Mouse (Mus musculus) heart, postnatal 0 days (tissue): ENCODE results near the gene Nav2. TPM values are rescaled to one million over a fixed set of nuclear protein-coding genes. Genes with fewer than 3 reads are reported as not detected.
A peak's percentile ranks its signal among the peaks of the same experiment; 100 is the strongest.

ENCODE experiments used
- ATAC-seq: fragments of 200-750 bp; cut with Nextera tagmentation; 2 replicates; pipeline ENCODE4 v1.8.0; 2017; ENCODE audit warnings: low read depth, moderate number of reproducible peaks, moderate library complexity; ENCODE audit not compliant: insufficient read depth
- DNase-seq: peaks from one replicate; pipeline ENCODE4 v3.0.0-alpha.2; 2016; ENCODE audit warnings: low spot score
- H3K27ac ChIP-seq: fragments of 300-500 bp; sonication (generic); 2 replicates; pipeline ENCODE4 v1.5.1; 2014; ENCODE audit warnings: low read depth, mild to moderate bottlenecking
- H3K27me3 ChIP-seq: fragments of 300-500 bp; sonication (generic); 2 replicates; pipeline ENCODE4 v1.6.1; 2014; ENCODE audit warnings: low read length, mixed read lengths; ENCODE audit not compliant: control insufficient read depth, insufficient read depth
- H3K36me3 ChIP-seq: fragments of 300-500 bp; sonication (generic); replicated peaks from 2 replicates; pipeline ENCODE4 v1.6.1; 2014; ENCODE audit warnings: low read length, mixed read lengths; ENCODE audit not compliant: control insufficient read depth, insufficient read depth
- H3K4me1 ChIP-seq: fragments of 300-500 bp; sonication (generic); 2 replicates; pipeline ENCODE4 v1.6.1; 2014; ENCODE audit warnings: antibody characterized with exemption; ENCODE audit not compliant: control insufficient read depth, insufficient read depth
- H3K4me2 ChIP-seq: fragments of 300-500 bp; sonication (generic); 2 replicates; pipeline ENCODE4 v1.6.1; 2014; ENCODE audit warnings: low read depth, mild to moderate bottlenecking, low read length, moderate library complexity
- H3K4me3 ChIP-seq: fragments of 300-500 bp; sonication (generic); 2 replicates; pipeline ENCODE4 v1.5.1; 2014; ENCODE audit warnings: low read depth, low read length
- H3K9ac ChIP-seq: fragments of 300-500 bp; sonication (generic); replicated peaks from 2 replicates; pipeline ENCODE4 v1.6.1; 2014; ENCODE audit warnings: low read depth, low read length, mixed read lengths
- H3K9me3 ChIP-seq: fragments of 300-500 bp; sonication (generic); replicated peaks from 2 replicates; pipeline ENCODE4 v1.6.1; 2016; ENCODE audit warnings: low read length; ENCODE audit not compliant: control insufficient read depth
- CTCF ChIP-seq: IDR thresholded peaks from 2 replicates; pipeline ENCODE4 v1.5.1; 2016; ENCODE audit warnings: antibody characterized with exemption, control low read depth, low read depth
- EP300 ChIP-seq: IDR thresholded peaks from 2 replicates; pipeline ENCODE4 v1.6.1; 2016; ENCODE audit warnings: antibody characterized with exemption, low read depth
- WGBS: fragments of 180-500 bp; shearing (Covaris S2); extraction: QIAGEN DNeasy Blood & Tissue Kit; methylation state at CpG from one replicate; pipeline ENCODE4 v1.1.7; 2014; 5-methylcytosine and 5-hydroxymethylcytosine counted together
- polyA plus RNA-seq: library from polyadenylated mRNA; unstranded; fragments of >200 nt; fragmentation: Nextera tagmentation; extraction: Ambion mirVana; gene quantifications from 2 replicates; pipeline ENCODE4 v1.2.1, GENCODE M21; 2015
- total RNA-seq: library from RNA; depleted of rRNA; stranded (reverse); fragments of >200 nt; gene quantifications from 2 replicates; pipeline ENCODE4 v1.2.3, GENCODE M21; 2014; ENCODE audit warnings: low replicate concordance

Gene Nav2
- total and polyA plus RNA-seq, 2 experiments from 2014 or later, result 22.8 to 77.9 TPM

- H3K36me3 ChIP-seq, result no peaks in the 10 kb centered on the region
- H3K4me2 ChIP-seq, result no peak overlapping the region
- no peaks in the 10 kb centered on the region for H3K9me3 ChIP-seq
- ATAC-seq, result no peak
- TF ChIP-seq CTCF (no peak), EP300 (no peak)
- no peaks in the 10 kb centered on the region for H3K4me1 ChIP-seq
- WGBS, result 53% methylated on average over 5 of the region's 5 CpGs
- H3K4me3 ChIP-seq, result no peak overlapping the region
- no peak for DNase-seq
- H3K27ac ChIP-seq, result peak overlapping the region; percentile 38; the same call in 1 of the 2 replicates
- H3K27me3 ChIP-seq, result no peaks in the 10 kb centered on the region
- H3K9ac ChIP-seq, result no peak overlapping the region
Observed at GRCm38 (mm10) chr7:48917988-48918387, 9.5 kb downstream of the Nav2 start.

- Histone ChIP-seq H3K36me3 (no peaks in the 10 kb centered on the region), H3K9ac (no peak overlapping the region), H3K4me1 (no peaks in the 10 kb centered on the region), H3K27ac (no peak overlapping the region), H3K9me3 (no peaks in the 10 kb centered on the region), H3K4me2 (no peak overlapping the region), H3K4me3 (no peak overlapping the region), H3K27me3 (no peaks in the 10 kb centered on the region)
- no peak for DNase-seq
- 65% methylated on average over 11 of the region's 11 CpGs for WGBS
- no peak for ATAC-seq
- TF ChIP-seq EP300 (no peak), CTCF (no peak)
Observed at GRCm38 (mm10) chr7:48918389-48918788, 9.9 kb downstream of the Nav2 start.

- TF ChIP-seq EP300, result no peak
- no peak for TF ChIP-seq CTCF
Observed at GRCm38 (mm10) chr7:48923620-48924019, 15.1 kb downstream of the Nav2 start.

GRCm38 (mm10) chr7:48925214-48925613, 16.7 kb downstream of the Nav2 start:
- DNase-seq, result peak; percentile 68
- H3K4me2 ChIP-seq, result no peak overlapping the region
- peak; percentile 89 for ATAC-seq
- H3K9me3 ChIP-seq, result no peaks in the 10 kb centered on the region
- no peak overlapping the region for H3K9ac ChIP-seq
- H3K27ac ChIP-seq, result no peak overlapping the region
- H3K36me3 ChIP-seq, result no peaks in the 10 kb centered on the region
- no peaks in the 10 kb centered on the region for H3K27me3 ChIP-seq
- TF ChIP-seq CTCF (no peak), EP300 (no peak)
- H3K4me3 ChIP-seq, result no peak overlapping the region
- peaks cover 10% of the 10 kb centered on the region; the same call in 1 of the 2 replicates for H3K4me1 ChIP-seq
- 14% methylated on average over 3 of the region's 3 CpGs for WGBS

More at GRCm38 (mm10) chr7:48923620-48924019, 15.1 kb downstream of the Nav2 start:
- Histone ChIP-seq H3K4me2 (no peak overlapping the region), H3K27me3 (no peaks in the 10 kb centered on the region), H3K27ac (no peak overlapping the region), H3K4me1 (peaks cover 10% of the 10 kb centered on the region; the same call in 1 of the 2 replicates), H3K9me3 (no peaks in the 10 kb centered on the region), H3K36me3 (no peaks in the 10 kb centered on the region), H3K4me3 (no peak overlapping the region), H3K9ac (no peak overlapping the region)
- DNase-seq, result no peak
- WGBS, result 67% methylated on average over 10 of the region's 10 CpGs
- no peak for ATAC-seq

GRCm38 (mm10) chr7:48928364-48928763, 19.8 kb downstream of the Nav2 start:
- peak; percentile 63 for DNase-seq
- no peak overlapping the region for H3K4me3 ChIP-seq
- no peaks in the 10 kb centered on the region for H3K9me3 ChIP-seq
- peaks cover 10% of the 10 kb centered on the region; the same call in 1 of the 2 replicates for H3K4me1 ChIP-seq
- no peak overlapping the region for H3K9ac ChIP-seq
- no peak overlapping the region for H3K27ac ChIP-seq
- H3K36me3 ChIP-seq, result no peaks in the 10 kb centered on the region
- peak; percentile 45; the same call in 1 of the 2 replicates for ATAC-seq
- H3K4me2 ChIP-seq, result no peak overlapping the region
- WGBS, result 8% methylated on average over 3 of the region's 3 CpGs
- H3K27me3 ChIP-seq, result no peaks in the 10 kb centered on the region
- TF ChIP-seq CTCF (peak; percentile 83), EP300 (no peak)

GRCm38 (mm10) chr7:48930399-48930798, 21.9 kb downstream of the Nav2 start:
- H3K9ac ChIP-seq, result no peak overlapping the region
- TF ChIP-seq CTCF (no peak), EP300 (no peak)
- no peaks in the 10 kb centered on the region for H3K36me3 ChIP-seq
- ATAC-seq, result no peak
- H3K4me1 ChIP-seq, result 0 out of 2 replicates have a peak, but pooled peaks cover 2% of the 10 kb centered on the region
- no peaks in the 10 kb centered on the region for H3K27me3 ChIP-seq
- WGBS, result 78% methylated on average over 5 of the region's 5 CpGs
- no peaks in the 10 kb centered on the region for H3K9me3 ChIP-seq
- no peak overlapping the region for H3K4me2 ChIP-seq
- H3K4me3 ChIP-seq, result no peak overlapping the region
- no peak overlapping the region for H3K27ac ChIP-seq
- DNase-seq, result no peak
